Mouse (Mus musculus) adrenal gland, postnatal 36 days (tissue): Measurements from ENCODE around the gene Gfpt1. TPM values are rescaled to one million over a fixed set of nuclear protein-coding genes. Genes with fewer than 3 reads are reported as not detected.
"Not testable (repeated sequence)": the region's sequence is repeated elsewhere in the genome, so short reads cannot be mapped to it uniquely, and the experiment has no call there.

Experiments used
- DNase-seq, 2 experiments: peaks; one replicate each; pipeline ENCODE4 v3.0.0; 2021; ENCODE audit warnings: mixed read lengths in 1 of 2
- long read RNA-seq, 2 experiments: library from polyadenylated mRNA; stranded (forward); transcript quantifications; one replicate each; pipeline ENCODE4 v2.0.0; 2021; ENCODE audit warnings: borderline sequencing depth in 2 of 2
- total RNA-seq, 2 experiments: library from RNA; stranded (reverse); gene quantifications; 2 replicates each; pipeline ENCODE4 v1.2.3; 2021

Gene Gfpt1
- 10 to 100 TPM; 50.3 to 57.9 TPM for total RNA-seq
- long read RNA-seq, experiment 1, full-length matches to known transcripts: 5 of 8 reads
- long read RNA-seq, experiment 1, partial matches to known transcripts: 0 of 8 reads
- long read RNA-seq, experiment 1, other reads (novel, unspliced or antisense): 3 of 8 reads
- long read RNA-seq, experiment 2, full-length matches to known transcripts: 4 of 6 reads
- long read RNA-seq, experiment 2, partial matches to known transcripts: 2 of 6 reads
- long read RNA-seq, experiment 2, other reads (novel, unspliced or antisense): 0 of 6 reads

DNA sequence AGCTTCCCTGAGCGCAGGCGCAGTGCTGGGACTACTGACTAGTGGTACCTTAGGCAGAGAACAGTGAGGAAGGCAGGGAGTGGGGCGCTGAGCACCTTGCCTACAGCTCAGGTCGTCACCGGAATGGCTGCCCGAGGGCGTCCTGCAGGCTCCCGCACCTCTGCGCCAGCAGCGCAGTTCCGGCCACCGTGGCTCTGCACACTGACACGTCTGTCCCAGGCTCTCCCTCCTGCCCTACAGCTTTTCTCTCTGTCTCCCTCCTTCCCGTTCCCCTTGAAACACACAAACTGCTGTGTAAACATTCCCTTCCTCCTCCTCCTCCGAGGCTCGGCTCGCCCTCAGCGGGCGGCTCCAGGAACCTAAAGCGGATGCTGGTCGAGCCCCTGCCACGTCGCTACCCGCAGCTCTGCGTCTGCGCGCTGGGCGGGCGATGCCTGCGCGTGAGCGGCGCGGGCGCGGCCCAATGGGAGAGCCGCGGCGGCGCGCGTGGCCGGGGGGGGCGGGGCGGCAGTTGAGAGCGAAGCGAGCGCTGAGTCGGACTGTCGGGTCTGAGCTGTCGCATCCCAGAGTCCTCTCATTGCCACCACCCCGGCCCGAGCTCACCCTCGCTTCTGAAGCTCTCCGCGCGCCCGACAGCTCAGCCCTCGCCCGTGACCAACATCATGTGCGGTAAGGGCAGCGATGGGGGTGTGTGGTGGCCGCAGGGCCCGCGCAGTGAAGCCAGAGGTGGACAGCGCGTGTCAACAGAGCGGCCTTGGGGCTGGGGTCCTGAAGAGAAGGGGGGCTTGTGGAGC lies at the start of gene Gfpt1:
Gfpt1 (plus strand) TSS at position 510 of the 794 bp plus-strand sequence.
- peak; percentile 97 to 99 for DNase-seq

DNA sequence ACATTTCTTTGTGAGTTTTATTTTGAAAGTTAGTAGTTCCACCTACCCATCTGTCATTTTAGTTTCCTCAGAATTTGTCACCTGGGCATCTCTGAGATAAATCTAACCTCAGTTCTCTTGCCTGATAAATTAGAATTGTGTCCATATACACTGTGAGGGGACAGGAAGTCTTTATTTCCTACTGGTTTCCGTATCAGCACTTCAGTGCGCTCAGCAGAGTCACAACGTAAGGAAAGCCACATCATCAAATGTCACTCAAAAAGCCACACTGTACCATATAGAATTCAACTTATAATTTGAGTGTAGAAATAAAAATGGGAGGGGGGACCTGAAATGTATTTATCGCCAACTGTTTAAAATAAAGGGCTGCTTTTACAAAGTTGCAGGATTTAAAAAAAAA lies 48.4 kb upstream of the Gfpt1 start:
- DNase-seq: no peak

- no peak for DNase-seq
Measured at GRCm38 (mm10) chr6:86996629-86997307, 45.9 kb upstream of the Gfpt1 start.

GRCm38 (mm10) chr6:86997360-86997759 lies 45.3 kb upstream of the Gfpt1 start:
- DNase-seq: no peak

GRCm38 (mm10) chr6:87001995-87002394 lies 40.7 kb upstream of the Gfpt1 start:
- no peak for DNase-seq

- peak; percentile 87 to 88 for DNase-seq
Measured at GRCm38 (mm10) chr6:87002521-87003055, 40.1 kb upstream of the Gfpt1 start.

GRCm38 (mm10) chr6:87004099-87004498 lies 38.5 kb upstream of the Gfpt1 start:
- no peak for DNase-seq

DNA sequence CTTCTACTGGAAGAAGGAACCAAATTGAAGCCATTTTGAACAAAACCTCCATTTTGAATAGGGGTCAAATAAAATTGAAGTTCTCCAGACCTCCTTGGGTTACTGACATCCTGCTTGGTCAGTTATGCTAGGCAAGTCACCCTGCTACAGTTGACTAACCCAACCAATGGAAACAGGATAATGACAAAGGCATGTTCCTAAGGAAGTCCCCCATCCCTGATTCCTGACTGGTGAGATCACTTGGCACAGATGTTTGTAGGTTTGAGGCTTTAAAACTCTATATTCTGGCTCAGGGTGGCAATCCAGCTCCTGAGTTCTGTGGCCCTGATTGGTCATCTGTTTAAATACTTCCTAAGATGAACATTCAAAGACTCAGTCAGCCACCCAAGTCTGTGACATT lies 37.1 kb upstream of the Gfpt1 start:
- DNase-seq: no peak

- DNase-seq: no peak
Measured at GRCm38 (mm10) chr6:87008887-87009286, 33.8 kb upstream of the Gfpt1 start, which contains the start of gene Nfu1. TSS of gene Nfu1 (plus strand) at chr6:87009236.

DNA sequence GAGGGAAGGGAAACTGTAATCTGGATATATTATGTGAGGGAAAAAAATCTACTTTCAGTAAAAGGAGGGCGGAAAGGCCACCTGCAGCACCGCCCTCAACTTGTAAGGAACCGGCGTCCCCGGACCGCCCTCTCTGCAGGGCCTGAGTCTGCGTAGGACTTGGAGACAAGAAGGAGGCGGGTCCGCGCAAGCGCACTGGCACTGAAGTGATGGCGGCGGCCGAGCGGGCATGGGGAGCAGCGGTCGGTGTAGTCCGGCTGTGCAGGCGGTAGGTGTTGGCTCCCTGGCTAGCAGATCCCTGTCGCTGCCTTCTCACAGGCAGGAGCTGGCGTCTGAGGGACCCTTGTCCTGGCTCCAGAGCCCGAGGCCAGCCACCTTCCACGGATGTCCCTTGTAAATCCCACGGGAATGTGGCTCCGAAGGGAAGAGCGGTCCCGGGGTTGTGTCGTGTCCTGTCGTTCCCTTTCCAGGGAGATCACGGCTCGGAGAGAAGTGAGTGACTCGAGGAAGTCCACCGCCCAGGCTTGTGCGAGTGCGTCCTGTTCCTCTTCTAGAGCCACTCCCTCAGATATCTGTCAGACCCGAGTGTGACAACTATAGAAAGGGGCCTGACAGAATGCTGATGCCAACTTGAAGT lies 32.8 kb upstream of the Gfpt1 start:
- peak; percentile 98 for DNase-seq

- peak; percentile 36 to 38 for DNase-seq
Measured at GRCm38 (mm10) chr6:87016916-87017315, 25.7 kb upstream of the Gfpt1 start.

GRCm38 (mm10) chr6:87018874-87019273 lies 23.8 kb upstream of the Gfpt1 start:
- DNase-seq: no peak

DNA sequence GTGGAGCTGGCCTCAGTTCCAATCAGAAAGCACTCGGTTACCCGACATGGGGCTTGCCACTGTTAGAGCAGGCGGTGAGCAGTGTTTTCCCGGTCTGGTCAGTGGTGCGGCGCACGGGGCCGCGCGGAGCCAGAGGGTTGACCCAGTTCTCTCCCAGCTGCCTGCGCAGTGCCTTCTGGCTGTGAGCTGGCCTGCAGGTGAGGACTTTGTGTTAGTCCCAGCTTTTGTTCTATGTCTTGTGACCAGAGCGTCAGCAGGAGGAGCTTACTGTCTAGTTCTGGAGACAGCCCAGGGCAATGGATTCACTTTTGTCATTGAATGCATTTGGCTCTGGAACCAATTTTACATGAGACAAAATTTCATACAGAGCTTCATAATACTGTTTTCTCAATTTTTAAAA lies 20.9 kb upstream of the Gfpt1 start:
- DNase-seq: no peak

- DNase-seq: peak; percentile 56 to 73
Measured at GRCm38 (mm10) chr6:87026980-87027379, 15.7 kb upstream of the Gfpt1 start.

GRCm38 (mm10) chr6:87028881-87029280 lies 13.8 kb upstream of the Gfpt1 start:
- DNase-seq: peak; percentile 32 to 58

- not testable (repeated sequence) for DNase-seq
Measured at GRCm38 (mm10) chr6:87031310-87031709, 11.3 kb upstream of the Gfpt1 start.

- peak in 1 of 2 experiments; percentile 42 for DNase-seq
Measured at GRCm38 (mm10) chr6:87032401-87032800, 10.2 kb upstream of the Gfpt1 start.

GRCm38 (mm10) chr6:87034395-87034794 lies 8.3 kb upstream of the Gfpt1 start:
- DNase-seq: no peak

DNA sequence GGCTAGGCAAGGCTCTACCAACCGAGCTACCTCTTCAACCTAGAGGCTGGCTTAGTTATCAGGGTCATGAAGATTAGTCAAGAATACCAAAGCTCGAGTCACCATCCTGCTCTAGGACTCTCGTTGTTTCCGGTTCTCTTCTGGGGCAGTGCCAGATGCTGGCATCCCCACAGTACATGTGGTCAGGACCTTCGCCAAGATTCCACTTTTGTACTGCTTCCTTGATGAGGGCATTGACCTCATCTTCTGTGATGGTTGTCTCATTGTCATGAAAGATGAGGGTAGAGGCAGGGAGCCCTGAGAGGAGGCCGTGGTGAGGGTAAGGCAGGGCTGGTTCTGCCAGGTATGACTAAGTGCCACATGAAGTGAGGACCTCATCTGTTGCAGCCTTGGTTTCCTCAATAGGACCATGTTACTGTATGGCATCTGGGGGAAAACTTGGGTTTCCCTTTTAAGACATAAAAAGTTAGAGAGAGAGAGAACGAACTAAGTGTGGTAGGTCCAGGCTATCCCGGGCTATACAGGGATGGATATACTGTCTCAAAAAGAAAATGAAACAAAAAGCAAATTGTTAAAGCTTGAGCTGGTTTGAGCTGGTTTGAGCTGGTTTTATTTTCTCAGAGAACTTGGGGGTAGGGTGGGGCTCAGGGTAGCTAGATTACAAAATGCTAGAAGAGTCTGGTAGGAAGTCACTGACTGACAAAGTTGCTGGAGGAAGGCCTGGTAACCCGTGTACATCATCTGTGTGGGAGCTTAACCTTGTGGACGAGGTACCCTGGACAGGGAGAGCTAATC lies 4.6 kb upstream of the Gfpt1 start:
- peak; percentile 35 to 54 for DNase-seq

DNA sequence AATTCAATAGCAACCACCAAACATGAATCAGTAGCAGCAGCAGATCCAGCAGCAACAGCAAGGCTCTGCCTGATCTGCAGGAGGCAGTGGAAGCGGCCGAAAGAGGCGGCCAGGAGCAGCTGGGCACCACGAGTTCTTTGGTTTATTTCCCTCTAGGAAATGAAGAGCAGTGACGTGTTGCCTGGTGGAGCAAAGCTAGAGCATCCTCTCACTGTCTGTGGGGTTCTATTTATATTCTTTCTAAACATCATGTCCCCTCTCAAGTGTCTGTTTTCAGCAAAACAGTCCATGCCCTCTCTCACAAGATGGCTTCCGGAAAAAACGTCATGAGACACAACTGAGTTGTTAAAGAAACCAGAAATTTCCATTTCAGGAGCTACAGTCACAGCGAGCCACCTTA lies 3.5 kb upstream of the Gfpt1 start:
- no peak for DNase-seq

- peak in 1 of 2 experiments; percentile 40 for DNase-seq
Measured at GRCm38 (mm10) chr6:87040971-87041370, 1.7 kb upstream of the Gfpt1 start.
